Mouse (Mus musculus) ovary, adult 10 weeks (tissue): ENCODE measurements around the gene Syt7. TPM values are rescaled to one million over a fixed set of nuclear protein-coding genes. Genes with fewer than 3 reads are reported as not detected.

Experiments used
- polyA plus RNA-seq: library from polyadenylated mRNA; stranded (reverse); fragments of 350-450 nt; fragmentation: Illumina TruSeq; extraction: RNeasy Lipid Tissue Mini Kit (QIAGEN cat#74804); gene quantifications from one replicate; pipeline ENCODE4 v1.2.3, GENCODE M21; 2014

The Syt7 gene
- 12.6 TPM for polyA plus RNA-seq

GRCm38 (mm10) chr19:10388615-10389313 is at the start of gene Syt7:
TSS of gene Syt7 (plus strand) at chr19:10389090.

GRCm38 (mm10) chr19:10456752-10457483 is 68.0 kb downstream of the Syt7 start, which contains the start of gene Lrrc10b:
TSS of gene Lrrc10b (minus strand) at chr19:10457473.

GRCm38 (mm10) chr19:10482703-10483102 is 93.8 kb downstream of the Syt7 start, which contains the start of gene Ppp1r32:
TSS of gene Ppp1r32 (minus strand) at chr19:10482928.

Other genes starting within 250 kb of the Syt7 start
- gene Fads1, start 206.2 kb upstream of the Syt7 start, polyA plus RNA-seq = 116 TPM
- 27.8 TPM for gene Tmem258, start 185.1 kb upstream of the Syt7 start, polyA plus RNA-seq
- 3.8 TPM for gene Fen1, start 184.9 kb upstream of the Syt7 start, polyA plus RNA-seq
- gene Myrf, start 148.3 kb upstream of the Syt7 start, polyA plus RNA-seq = 2.4 TPM
- gene Dagla, start 84.2 kb upstream of the Syt7 start, polyA plus RNA-seq = not detected
- 1.5 TPM for gene Lrrc10b, start 68.4 kb downstream of the Syt7 start, polyA plus RNA-seq
- gene Ppp1r32, start 93.8 kb downstream of the Syt7 start, polyA plus RNA-seq = 0.46 TPM
- 60.6 TPM for gene Cpsf7, start 136.2 kb downstream of the Syt7 start, polyA plus RNA-seq
- gene Sdhaf2, start 137.1 kb downstream of the Syt7 start, polyA plus RNA-seq = 64.2 TPM
- gene Tmem216, start 167.1 kb downstream of the Syt7 start, polyA plus RNA-seq = 3.9 TPM
- 2.4 TPM for gene Cyb561a3, start 188.1 kb downstream of the Syt7 start, polyA plus RNA-seq
- 11.9 TPM for gene Tmem138, start 188.3 kb downstream of the Syt7 start, polyA plus RNA-seq
- 102 TPM for gene Ddb1, start 216.2 kb downstream of the Syt7 start, polyA plus RNA-seq
- gene Tkfc, start 216.6 kb downstream of the Syt7 start, polyA plus RNA-seq = 2.5 TPM
- gene Vwce, start 245.1 kb downstream of the Syt7 start, polyA plus RNA-seq = not detected